In the genomic region with DNA sequence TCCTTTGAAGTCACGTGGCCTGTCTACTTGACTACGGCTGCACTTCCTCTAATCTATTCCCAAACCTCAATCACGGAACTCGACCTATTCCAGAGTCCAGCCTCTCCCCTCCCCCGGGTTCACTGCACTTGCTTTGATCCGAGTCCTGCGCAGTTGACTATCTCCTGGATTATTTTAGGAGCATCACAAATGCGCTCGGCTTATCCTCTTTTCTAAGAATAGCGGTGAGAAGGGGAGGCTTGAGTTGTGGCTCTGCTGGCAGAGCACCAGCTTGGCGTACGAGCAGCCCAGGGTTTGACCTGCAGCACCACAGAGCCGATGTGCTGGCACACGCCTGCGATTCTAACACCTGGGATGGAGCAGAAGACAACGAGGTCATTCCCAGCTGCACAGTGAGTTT, we compare ENCODE assay signal across 19 mouse cellular contexts. TPM values are rescaled to one million over a fixed set of nuclear protein-coding genes. Genes with fewer than 3 reads are reported as not detected.
DNase-seq lines count a peak whose midpoint lies in the region; ATAC-seq and TF ChIP-seq lines count a peak whose summit lies in the region.
"Had no signal": no experiment of that assay in that cellular context is flagged by ENCODE, and none has a peak within 500 bp of the region (broad histone marks: within the 10 kb centered on the region; RNA-seq: fewer than 3 reads in every experiment).

No protein-coding gene starts in this region.

- WGBS in heart, postnatal 0 days = 24% methylated on average over 16 of the region's 16 CpGs
- 88% methylated on average over 16 of the region's 16 CpGs for WGBS in forebrain, embryonic 11.5 days
- WGBS in cerebellum, adult 2 months = 48% methylated on average over 16 of the region's 16 CpGs

- TF ChIP-seq CTCF in heart, postnatal 0 days (IDR thresholded peaks at IDR 0.05; ENCODE audit: low read depth) = no peak
- no peak for TF ChIP-seq CTCF in cerebellum, adult 2 months (IDR thresholded peaks at IDR 0.05; ENCODE audit: borderline replicate concordance, insufficient read depth, low read depth, low read length)

- TF ChIP-seq EP300 in heart, postnatal 0 days (IDR thresholded peaks at IDR 0.05; ENCODE audit: low read depth) = no peak

- peak; percentile 59 for DNase-seq in retina, postnatal 7 days (ENCODE audit: low read depth, low spot score)
- no peak for DNase-seq in retina, postnatal 1 day
- peak; percentile 72 to 85 for DNase-seq in heart, adult 9 months (ENCODE audit: low spot score in 2 of 2)
- DNase-seq in heart, postnatal 0 days (ENCODE audit: low spot score) = peak; percentile 81
- DNase-seq in forebrain, embryonic 11.5 days (ENCODE audit: low spot score) = no peak
- no peak for DNase-seq in cerebellum, adult 2 months
- DNase-seq in right cerebral cortex, adult 18-20 months = no peak
- DNase-seq: cerebellum, adult 9-11 months; kidney, adult 2 months; kidney, postnatal 25 days; lung, adult 2 months; lung, postnatal 4 days; thymus, postnatal 36 days had no signal

- H3K27ac ChIP-seq in heart, postnatal 0 days (ENCODE audit: low read depth) = peak overlapping the region; percentile 57
- H3K27ac ChIP-seq in forebrain, embryonic 11.5 days (ENCODE audit: low read depth, low read length) = no peak overlapping the region
- no peak overlapping the region for H3K27ac ChIP-seq in cerebellum, adult 2 months (ENCODE audit: insufficient read depth, low read length)
- H3K27ac ChIP-seq: hindbrain, postnatal 0 days; left cerebral cortex, adult 2 months; limb, embryonic 12.5 days; midbrain, embryonic 12.5 days had no signal

- peaks cover 10% of the 10 kb centered on the region for H3K36me3 ChIP-seq in heart, postnatal 0 days (replicated peaks; ENCODE audit: control insufficient read depth, insufficient read depth, low read length)
- no peaks in the 10 kb centered on the region; the same call in 1 of the 2 replicates for H3K36me3 ChIP-seq in forebrain, embryonic 11.5 days (ENCODE audit: control insufficient read depth, insufficient read depth, low read length)

- peaks cover 31% of the 10 kb centered on the region for H3K4me1 ChIP-seq in heart, postnatal 0 days (ENCODE audit: control insufficient read depth, insufficient read depth)
- no peaks in the 10 kb centered on the region for H3K4me1 ChIP-seq in forebrain, embryonic 11.5 days (replicated peaks; ENCODE audit: control insufficient read depth, insufficient read depth, low read length)
- H3K4me1 ChIP-seq in cerebellum, adult 2 months (ENCODE audit: control insufficient read depth, insufficient read depth, low read length) = peaks cover 5% of the 10 kb centered on the region; the same call in 1 of the 2 replicates

- no peak overlapping the region for H3K4me3 ChIP-seq in heart, postnatal 0 days (ENCODE audit: low read depth, low read length)
- H3K4me3 ChIP-seq in forebrain, embryonic 11.5 days (ENCODE audit: low read depth, low read length) = no peak overlapping the region
- no peak overlapping the region for H3K4me3 ChIP-seq in cerebellum, adult 2 months (replicated peaks; ENCODE audit: insufficient read depth, low read depth, low read length)
- H3K4me3 ChIP-seq: left cerebral cortex, adult 2 months; limb, embryonic 12.5 days; midbrain, embryonic 12.5 days had no signal

- no peak overlapping the region for H3K9ac ChIP-seq in heart, postnatal 0 days (replicated peaks; ENCODE audit: low read depth, low read length)
- no peak overlapping the region for H3K9ac ChIP-seq in forebrain, embryonic 11.5 days (ENCODE audit: low read length)
- H3K9ac ChIP-seq: limb, embryonic 12.5 days; midbrain, embryonic 12.5 days had no signal

- ATAC-seq in heart, postnatal 0 days (ENCODE audit: insufficient read depth, low read depth) = peak; percentile 62
- ATAC-seq in forebrain, embryonic 11.5 days (replicated peaks; ENCODE audit: low FRiP score) = no peak
- ATAC-seq: CD4-positive, CD25-positive, alpha-beta regulatory T cell, adult 4 months; hindbrain, postnatal 0 days had no signal

- no peaks in the 10 kb centered on the region for H3K27me3 ChIP-seq in heart, postnatal 0 days (ENCODE audit: control insufficient read depth, insufficient read depth, low read length)
- H3K27me3 ChIP-seq in forebrain, embryonic 11.5 days (ENCODE audit: control insufficient read depth, insufficient read depth, low read length) = no peaks in the 10 kb centered on the region
- H3K27me3 ChIP-seq in cerebellum, adult 2 months (ENCODE audit: control insufficient read depth, insufficient read depth, low read length) = no peaks in the 10 kb centered on the region
- H3K27me3 ChIP-seq: limb, embryonic 12.5 days; midbrain, embryonic 12.5 days had no signal

- H3K4me2 ChIP-seq in heart, postnatal 0 days (ENCODE audit: low read depth, low read length) = no peak overlapping the region
- no peak overlapping the region for H3K4me2 ChIP-seq in forebrain, embryonic 11.5 days (ENCODE audit: low read depth, low read length, severe bottlenecking)
- H3K4me2 ChIP-seq: limb, embryonic 12.5 days; midbrain, embryonic 12.5 days had no signal

- no peaks in the 10 kb centered on the region for H3K9me3 ChIP-seq in heart, postnatal 0 days (replicated peaks; ENCODE audit: control insufficient read depth, low read length)
- no peaks in the 10 kb centered on the region for H3K9me3 ChIP-seq in forebrain, embryonic 11.5 days (ENCODE audit: control insufficient read depth, low read length)
- H3K9me3 ChIP-seq: G1E; limb, embryonic 12.5 days; midbrain, embryonic 12.5 days had no signal

- no peak for TF ChIP-seq POLR2A in cerebellum, adult 2 months (IDR thresholded peaks at IDR 0.05; ENCODE audit: borderline replicate concordance, insufficient read depth, low read length)

RNA-seq across cellular contexts. Expression of gene Kif1b, which starts 16.2 kb away (rescaled TPM):
- total RNA-seq in heart, postnatal 0 days (2014; rRNA removed; ENCODE audit: low replicate concordance) = 62.9 and 63.3 TPM in 2 replicates
- polyA plus RNA-seq in heart, postnatal 0 days (2015; fragmentation: Nextera tagmentation; extraction: Ambion mirVana) = 44.2 and 45.0 TPM in 2 replicates
- polyA plus RNA-seq in forebrain, embryonic 11.5 days (2014; fragmentation: Nextera tagmentation; extraction: Ambion mirVana) = 93.3 and 96.4 TPM in 2 replicates
- 254 and 264 TPM in 2 replicates for polyA plus RNA-seq in cerebellum, adult 2 months (2012; rRNA removed)

Comparison
In these comparisons a context has a peak if more than half of its experiments do, and no peak if none do; other contexts are left out.
1. DNase-seq: peak in retina, postnatal 7 days (single experiment), heart, adult 9 months (2 of 2) and heart, postnatal 0 days (single experiment); none in retina, postnatal 1 day (single experiment), forebrain, embryonic 11.5 days (single experiment), cerebellum, adult 2 months (0 of 2) and right cerebral cortex, adult 18-20 months (single experiment).